Mouse (Mus musculus) MEL (cell line): ENCODE data around the gene Fis1. TPM values are rescaled to one million over a fixed set of nuclear protein-coding genes. Genes with fewer than 3 reads are reported as not detected.

ENCODE experiments used
- DNase-seq: peaks from one replicate; pipeline ENCODE4 v3.0.0; 2011; ENCODE audit warnings: low read depth, low spot score
- H3K27ac ChIP-seq: 2 replicates; pipeline ENCODE4 v1.5.1; 2012; ENCODE audit warnings: low read depth, mild to moderate bottlenecking, control low read depth, low read length, moderate library complexity; ENCODE audit not compliant: control insufficient read depth
- H3K27me3 ChIP-seq, 2 experiments: fragments of 150-350 bp in 1 of 2; sonication (generic) in 1 of 2; 2 replicates each; pipeline ENCODE4 v1.6.1; 2012; ENCODE audit warnings: low read length in 2 of 2, mild to moderate bottlenecking in 2 of 2, improper control_type of control experiment in 1 of 2, moderate library complexity in 1 of 2; ENCODE audit not compliant: insufficient read depth in 2 of 2, control insufficient read depth in 1 of 2
- H3K36me3 ChIP-seq, 2 experiments: 2 replicates each; pipeline ENCODE4 v1.6.1; 2012 to 2014; ENCODE audit warnings: low read length in 2 of 2, improper control_type of control experiment in 1 of 2, inconsistent platforms in 1 of 2, mild to moderate bottlenecking in 1 of 2; ENCODE audit not compliant: insufficient read depth in 2 of 2, control insufficient read depth in 1 of 2
- H3K4me1 ChIP-seq, 2 experiments: fragments of 150-350 bp in 1 of 2; sonication (generic) in 1 of 2; 2 replicates each; pipeline ENCODE4 v1.6.1; 2012; ENCODE audit warnings: low read length in 2 of 2, improper control_type of control experiment in 1 of 2, mild to moderate bottlenecking in 1 of 2; ENCODE audit not compliant: insufficient read depth in 2 of 2, control insufficient read depth in 1 of 2
- H3K4me3 ChIP-seq, 2 experiments: fragments of 150-350 bp in 1 of 2; sonication (generic) in 1 of 2; 2 replicates each; pipeline ENCODE4 v1.5.1; 2012; ENCODE audit warnings: low read depth in 2 of 2, low read length in 2 of 2, mild to moderate bottlenecking in 2 of 2, moderate library complexity in 2 of 2, control low read depth in 1 of 2, improper control_type of control experiment in 1 of 2; ENCODE audit not compliant: control insufficient read depth in 1 of 2, insufficient read depth in 1 of 2
- H3K79me2 ChIP-seq: 2 replicates; pipeline ENCODE4 v1.6.1; 2012; ENCODE audit warnings: mild to moderate bottlenecking, low read length, moderate library complexity; ENCODE audit not compliant: control insufficient read depth, poor library complexity, insufficient read depth
- H3K9ac ChIP-seq: 2 replicates; pipeline ENCODE4 v1.6.1; 2012; ENCODE audit warnings: low read depth, mild to moderate bottlenecking, control low read depth, low read length, moderate library complexity; ENCODE audit not compliant: control insufficient read depth, poor library complexity, severe bottlenecking
- H3K9me3 ChIP-seq: fragments of 150-350 bp; sonication (generic); replicated peaks from 2 replicates; pipeline ENCODE4 v1.6.1; 2012; ENCODE audit warnings: mild to moderate bottlenecking, low read length, improper control_type of control experiment, moderate library complexity; ENCODE audit not compliant: insufficient read depth
- CHD1 ChIP-seq: IDR thresholded peaks from 2 replicates; pipeline ENCODE4 v1.6.1; 2012; ENCODE audit warnings: low read depth, mild to moderate bottlenecking, inconsistent platforms, low read length, improper control_type of control experiment
- CTCF ChIP-seq, 3 experiments: IDR thresholded peaks in 2 of 3; conservative IDR thresholded peaks in 1 of 3; 2 replicates each; pipeline ENCODE4 v1.5.1; 2011 to 2012; ENCODE audit warnings: low read length in 3 of 3, low read depth in 2 of 3, mild to moderate bottlenecking in 2 of 3, improper control_type of control experiment in 1 of 3, inconsistent platforms in 1 of 3, mixed read lengths in 1 of 3, moderate library complexity in 1 of 3; ENCODE audit not compliant: control insufficient read depth in 1 of 3, insufficient read depth in 1 of 3, poor library complexity in 1 of 3, severe bottlenecking in 1 of 3
- ELF1 ChIP-seq: IDR thresholded peaks from 2 replicates; pipeline ENCODE4 v1.6.1; 2014; ENCODE audit warnings: low read depth, mild to moderate bottlenecking, inconsistent platforms, low read length, improper control_type of control experiment, moderate library complexity
- EP300 ChIP-seq, 2 experiments: IDR thresholded peaks; 2 replicates each; pipeline ENCODE4 v1.6.1; 2011; ENCODE audit warnings: improper control_type of control experiment in 2 of 2, low read length in 2 of 2, low read depth in 1 of 2, mild to moderate bottlenecking in 1 of 2
- ETS1 ChIP-seq: IDR thresholded peaks from 2 replicates; pipeline ENCODE4 v1.6.1; 2012; ENCODE audit warnings: low read depth, mild to moderate bottlenecking, inconsistent platforms, low read length, improper control_type of control experiment, moderate library complexity
- GABPA ChIP-seq: IDR thresholded peaks from 2 replicates; pipeline ENCODE4 v1.6.1; 2012; ENCODE audit warnings: low read depth, mild to moderate bottlenecking, inconsistent platforms, low read length, improper control_type of control experiment, moderate library complexity
- HCFC1 ChIP-seq: IDR thresholded peaks from 2 replicates; pipeline ENCODE4 v1.6.1; 2012; ENCODE audit warnings: low read depth, mild to moderate bottlenecking, inconsistent platforms, low read length, improper control_type of control experiment, moderate library complexity
- JUND ChIP-seq: IDR thresholded peaks from 2 replicates; pipeline ENCODE4 v1.6.1; 2011; ENCODE audit warnings: low read depth, mild to moderate bottlenecking, improper control_type of control experiment, low read length
- KAT2A ChIP-seq: conservative IDR thresholded peaks from 2 replicates; pipeline ENCODE4 v1.6.1; 2012; ENCODE audit warnings: low read depth, low read length, improper control_type of control experiment, inconsistent platforms
- MAFK ChIP-seq: IDR thresholded peaks from 2 replicates; pipeline ENCODE4 v1.6.1; 2011; ENCODE audit warnings: low read depth, mild to moderate bottlenecking, low read length, improper control_type of control experiment, borderline replicate concordance
- MAX ChIP-seq: IDR thresholded peaks from 2 replicates; pipeline ENCODE4 v1.6.1; 2011; ENCODE audit warnings: low read length, improper control_type of control experiment
- MEF2A ChIP-seq: IDR thresholded peaks from 2 replicates; pipeline ENCODE4 v1.6.1; 2014; ENCODE audit warnings: low read depth, mild to moderate bottlenecking, inconsistent platforms, low read length, improper control_type of control experiment; ENCODE audit not compliant: poor library complexity, insufficient replicate concordance, severe bottlenecking; ENCODE audit errors: extremely low read depth
- NELFE ChIP-seq: IDR thresholded peaks from 2 replicates; pipeline ENCODE4 v1.6.1; 2011; ENCODE audit warnings: low read depth, low read length, improper control_type of control experiment
- POLR2AphosphoS5 ChIP-seq: IDR thresholded peaks from 2 replicates; pipeline ENCODE4 v1.6.1; 2012; ENCODE audit warnings: low read depth, borderline replicate concordance, mild to moderate bottlenecking, inconsistent platforms, low read length, moderate library complexity, mixed read lengths
- RCOR1 ChIP-seq: IDR thresholded peaks from 2 replicates; pipeline ENCODE4 v1.6.1; 2012; ENCODE audit warnings: low read depth, mild to moderate bottlenecking, inconsistent platforms, low read length, improper control_type of control experiment
- SIN3A ChIP-seq: IDR thresholded peaks from 2 replicates; pipeline ENCODE4 v1.6.1; 2012; ENCODE audit warnings: low read length, improper control_type of control experiment, inconsistent platforms
- SMC3 ChIP-seq: IDR thresholded peaks from 2 replicates; pipeline ENCODE4 v1.6.1; 2011; ENCODE audit warnings: low read depth, low read length, improper control_type of control experiment
- TAL1 ChIP-seq: IDR thresholded peaks from 2 replicates; pipeline ENCODE4 v1.6.1; 2012; ENCODE audit warnings: mild to moderate bottlenecking, inconsistent platforms, low read length, moderate library complexity, mixed read lengths
- TCF12 ChIP-seq: IDR thresholded peaks from 2 replicates; pipeline ENCODE4 v1.6.1; 2014; ENCODE audit warnings: low read depth, mild to moderate bottlenecking, inconsistent platforms, low read length, improper control_type of control experiment, moderate library complexity
- ZC3H11A ChIP-seq: IDR thresholded peaks from 2 replicates; pipeline ENCODE4 v1.6.1; 2012; ENCODE audit warnings: low read depth, mild to moderate bottlenecking, inconsistent platforms, low read length, improper control_type of control experiment
- polyA plus RNA-seq, 2 experiments: library from polyadenylated mRNA; stranded (reverse) in 1 of 2; unstranded in 1 of 2; fragments of >175 nt in 1 of 2; fragments of >200 nt in 1 of 2; gene quantifications; 2 replicates each; pipeline versions ENCODE4 v1.2.1 to v1.2.4; 2012; ENCODE audit warnings: low replicate concordance in 2 of 2, low read depth in 1 of 2; ENCODE audit not compliant: insufficient read length in 2 of 2, insufficient read depth in 1 of 2, missing spikeins in 1 of 2
- total RNA-seq: library from RNA; depleted of rRNA; stranded (reverse); fragments of 300-350 nt; gene quantifications from 2 replicates; pipeline ENCODE4 v1.2.3, GENCODE M21; 2012

The Fis1 gene
- total and polyA plus RNA-seq, 3 experiments, result 164 to 184 TPM; not detected in 1

- peaks cover 0 to 2% of the 10 kb centered on the region in 2 experiments; a peak in 1 of 4 replicates for H3K4me1 ChIP-seq
- TF ChIP-seq ELF1 (no peak), MAX (no peak), JUND (no peak), SIN3A (no peak), RCOR1 (no peak), GABPA (no peak), KAT2A (no peak), NELFE (0 out of 2 replicates have a peak, but pooled peaks have one; percentile 23), ZC3H11A (no peak), HCFC1 (peak; percentile 61), ETS1 (no peak), EP300 (IDR thresholded peaks at IDR 0.05; ENCODE audit: low read depth in 1 of 2, low read length in 2 of 2) (no peak), TCF12 (no peak), MEF2A (no peak)
- no peaks in the 10 kb centered on the region for H3K9me3 ChIP-seq
- DNase-seq, result no peak
- no peaks in the 10 kb centered on the region for H3K79me2 ChIP-seq
- no peaks in the 10 kb centered on the region for H3K36me3 ChIP-seq
- H3K4me3 ChIP-seq, result peak overlapping the region in 1 of 2 experiments; percentile 29; a peak in 1 of 4 replicates
- H3K9ac ChIP-seq, result no peak overlapping the region
- peaks cover 0 to 2% of the 10 kb centered on the region in 2 experiments; a peak in 1 of 4 replicates for H3K27me3 ChIP-seq
- H3K27ac ChIP-seq, result no peak overlapping the region
Measured at GRCm38 (mm10) chr5:137000612-137001011, 47.5 kb downstream of the Fis1 start.

- TF ChIP-seq SMC3 (no peak), CTCF (IDR thresholded peaks at IDR 0.05 in 2 of 3, conservative IDR thresholded peaks at IDR 0.05 in 1 of 3; ENCODE audit: control insufficient read depth in 1 of 3, insufficient read depth in 1 of 3, low read depth in 2 of 3, low read length in 3 of 3, poor library complexity in 1 of 3, severe bottlenecking in 1 of 3) (no peak), POLR2AphosphoS5 (no peak), TAL1 (no peak), MAX (no peak), NELFE (no peak), RCOR1 (no peak), CHD1 (no peak), TCF12 (no peak), MAFK (no peak)
- TF ChIP-seq, all 39 proteins: peak for 0
- H3K79me2 ChIP-seq, result no peaks in the 10 kb centered on the region
- H3K4me1 ChIP-seq, result no peaks in the 10 kb centered on the region
- peaks cover 4 to 5% of the 10 kb centered on the region in 2 experiments; a peak in 1 of 4 replicates for H3K27me3 ChIP-seq
- no peaks in the 10 kb centered on the region for H3K36me3 ChIP-seq
- H3K27ac ChIP-seq, result no peak overlapping the region
- no peak overlapping the region for H3K9ac ChIP-seq
- DNase-seq, result no peak
- no peak overlapping the region for H3K4me3 ChIP-seq
- no peaks in the 10 kb centered on the region for H3K9me3 ChIP-seq
Measured at GRCm38 (mm10) chr5:137007276-137007675, 54.2 kb downstream of the Fis1 start.
